Comparison of ENCODE assay signal across 7 mouse cellular contexts in genomic region chr14:72241872-72242271, GRCm38 (mm10).
"Had no signal": no experiment of that assay in that cellular context is flagged by ENCODE, and none has a peak within 500 bp of the region (broad histone marks: within the 10 kb centered on the region; RNA-seq: fewer than 3 reads in every experiment).

No protein-coding gene starts in this region.

- DNase-seq: kidney, adult 18-20 months; kidney, postnatal 25 days; liver; liver, embryonic 13.5 days; liver, postnatal 0 days; lung, postnatal 14 days; retina, postnatal 1 day had no signal
